Mouse (Mus musculus): ENCODE results near the gene Trappc11. TPM values are rescaled to one million over a fixed set of nuclear protein-coding genes. Genes with fewer than 3 reads are reported as not detected.

The Trappc11 gene
- polyA plus RNA-seq (2017; shearing (Covaris generic)) = 10 to 100 TPM; 33.5 to 39.6 TPM

DNA sequence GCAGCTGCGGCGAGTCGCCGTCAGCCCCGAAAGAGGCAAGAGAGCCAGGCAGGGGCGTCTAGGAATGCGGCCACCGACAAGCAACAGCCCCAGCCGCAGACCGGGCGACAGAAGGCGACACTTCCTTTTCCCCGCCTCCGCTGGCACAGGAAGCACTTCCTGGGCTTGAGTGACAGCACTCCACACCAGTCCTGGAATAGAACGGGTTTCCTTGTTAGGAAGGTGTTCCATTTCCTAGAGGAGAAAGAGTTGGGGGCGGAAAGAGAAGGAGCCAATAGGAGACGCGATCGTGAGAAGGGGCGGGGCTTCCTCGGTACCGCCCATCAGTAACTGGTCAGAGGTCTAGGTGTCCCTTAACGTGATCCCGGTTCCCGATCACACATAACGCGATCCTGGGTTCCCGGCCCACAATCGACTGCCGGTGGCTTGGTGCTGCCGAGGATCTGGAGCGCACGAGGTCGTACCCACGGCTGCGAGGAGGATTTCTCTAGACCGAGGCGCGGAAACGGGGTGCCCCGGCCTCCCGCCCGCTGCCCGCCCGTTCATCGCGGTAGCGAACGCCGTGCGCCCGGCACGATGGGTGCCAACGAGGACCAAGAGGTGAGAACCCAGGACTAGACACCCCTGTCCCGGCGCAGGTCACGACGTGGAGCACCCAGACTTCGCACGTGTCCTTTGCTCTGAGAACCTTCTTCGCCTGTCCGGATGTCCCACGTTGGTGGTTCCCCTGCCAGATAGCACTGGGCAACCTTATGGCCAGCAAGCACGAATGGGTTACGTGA, at the start of gene Trappc11, which contains the start of gene Rwdd4a:
Gene Trappc11, minus strand, starts transcription at position 127 of the 782 bp plus-strand sequence.
Gene Rwdd4a, plus strand, starts transcription at position 321 of the 782 bp plus-strand sequence.

DNA sequence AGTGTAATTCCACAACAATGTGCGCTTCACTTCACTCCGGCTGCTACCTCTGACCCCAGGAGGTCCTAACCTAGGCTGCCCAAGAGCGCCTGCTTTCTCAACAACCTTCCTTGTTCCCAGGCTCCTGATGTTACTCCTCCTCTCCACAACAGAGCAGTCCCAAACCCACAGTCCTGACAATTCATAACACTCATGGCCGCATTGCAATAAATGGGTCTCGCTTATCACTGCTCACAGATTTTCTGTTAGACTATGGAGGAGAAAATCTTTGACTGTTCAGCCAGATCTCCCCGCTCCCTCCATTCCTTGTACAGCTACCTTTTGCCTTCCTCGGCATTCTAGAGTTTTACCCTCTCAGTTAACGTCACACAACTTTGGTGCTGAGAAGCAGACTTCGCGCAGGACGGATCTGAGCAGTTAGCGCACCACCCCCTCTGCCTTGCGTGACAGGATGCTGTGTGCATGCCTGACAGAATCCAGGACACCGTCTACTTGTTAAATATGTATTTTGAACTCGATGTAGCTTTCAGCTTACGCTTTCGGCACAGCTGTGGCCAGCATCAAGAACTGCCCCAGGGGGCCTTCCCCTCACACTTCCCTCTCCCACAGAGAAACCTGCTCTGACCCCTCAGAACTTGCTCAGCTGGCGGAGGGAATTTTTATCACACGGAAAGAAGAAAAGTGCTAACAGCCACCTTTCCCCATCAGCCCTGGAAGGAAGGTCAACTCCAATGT, 86.8 kb downstream of the Trappc11 start, which contains the start of gene Stox2:
Gene Stox2, minus strand, starts transcription at position 51 of the 735 bp plus-strand sequence.

Other genes with a start within 250 kb of the Trappc11 start
- gene Stox2, start 87.1 kb downstream of the Trappc11 start, polyA plus RNA-seq (2017; shearing (Covaris generic)) = under 1 TPM in 1 of 2 experiments, not detected in 1; 0.29 TPM
- gene Rwdd4a, start 194 bp upstream of the Trappc11 start, polyA plus RNA-seq (2017; shearing (Covaris generic)) = 10 to 100 TPM; 36.2 to 54.1 TPM
- gene Ing2, start 142.1 kb upstream of the Trappc11 start, polyA plus RNA-seq (2017; shearing (Covaris generic)) = 10 to 100 TPM; 30.7 to 41.9 TPM
- 10 to 100 TPM; 44.5 to 45.0 TPM for gene Cdkn2aip, start 180.5 kb upstream of the Trappc11 start, polyA plus RNA-seq (2017; shearing (Covaris generic))